Mouse (Mus musculus) olfactory bulb, adult 2 months (tissue): ENCODE measurements around the gene Larp6. TPM values are rescaled to one million over a fixed set of nuclear protein-coding genes. Genes with fewer than 3 reads are reported as not detected.

Source experiments
- H3K27ac ChIP-seq: fragments of 200-500 bp; 2 replicates; pipeline ENCODE4 v1.5.1; 2012; ENCODE audit warnings: low read depth, low read length; ENCODE audit not compliant: insufficient read depth
- H3K4me1 ChIP-seq: fragments of 200-500 bp; 2 replicates; pipeline ENCODE4 v1.6.1; 2012; ENCODE audit warnings: low read length; ENCODE audit not compliant: control insufficient read depth, insufficient read depth
- H3K4me3 ChIP-seq: fragments of 200-500 bp; 2 replicates; pipeline ENCODE4 v1.5.1; 2012; ENCODE audit warnings: mild to moderate bottlenecking, low read depth, low read length, moderate library complexity; ENCODE audit not compliant: insufficient read depth
- CTCF ChIP-seq: fragments of 200-500 bp; IDR thresholded peaks from 2 replicates; pipeline ENCODE4 v1.5.1; 2012; ENCODE audit warnings: low read depth, mild to moderate bottlenecking, low read length, moderate library complexity; ENCODE audit not compliant: insufficient read depth
- POLR2A ChIP-seq: fragments of 200-500 bp; IDR thresholded peaks from 2 replicates; pipeline ENCODE4 v1.6.1; 2012; ENCODE audit warnings: mild to moderate bottlenecking, low read depth, low read length, moderate library complexity; ENCODE audit not compliant: insufficient read depth
- WGBS: fragments of 180-500 bp; shearing (Covaris S2); methylation state at CpG from one replicate; pipeline ENCODE4 v1.1.7; 2018; 5-methylcytosine and 5-hydroxymethylcytosine counted together
- polyA plus RNA-seq: library from polyadenylated mRNA; stranded (reverse); fragments of >200 nt; gene quantifications from 2 replicates; pipeline ENCODE4 v1.2.4, GENCODE M21; 2012; ENCODE audit warnings: low replicate concordance; ENCODE audit not compliant: missing spikeins, insufficient read depth, insufficient read length

Larp6 gene
- polyA plus RNA-seq, 1 experiment, result not detected

- TF ChIP-seq CTCF (no peak), POLR2A (no peak)
- H3K4me1 ChIP-seq, result peaks cover 19% of the 10 kb centered on the region
- no peak overlapping the region for H3K4me3 ChIP-seq
- no peak overlapping the region for H3K27ac ChIP-seq
- 81% methylated on average over 5 of the region's 5 CpGs for WGBS
These were observed 778 bp upstream of the Larp6 start for GRCm38 (mm10) chr9:60712011-60712410.

GRCm38 (mm10) chr9:60713616-60714015 is 827 bp downstream of the Larp6 start:
- TF ChIP-seq POLR2A (no peak), CTCF (no peak)
- peak overlapping the region; percentile 84 for H3K4me3 ChIP-seq
- peak overlapping the region; percentile 76 for H3K27ac ChIP-seq
- WGBS, result 28% methylated on average over 4 of the region's 4 CpGs
- peaks cover 19% of the 10 kb centered on the region for H3K4me1 ChIP-seq

GRCm38 (mm10) chr9:60714191-60714590 is 1.4 kb downstream of the Larp6 start:
- H3K4me1 ChIP-seq, result peaks cover 19% of the 10 kb centered on the region
- WGBS, result 60% methylated on average over 6 of the region's 6 CpGs
- H3K27ac ChIP-seq, result peak overlapping the region; percentile 76; the same call in 1 of the 2 replicates
- peak overlapping the region; percentile 10; the same call in 1 of the 2 replicates for H3K4me3 ChIP-seq
- TF ChIP-seq POLR2A (no peak), CTCF (no peak)

- no peak overlapping the region for H3K27ac ChIP-seq
- WGBS, result 85% methylated on average over 4 of the region's 4 CpGs
- H3K4me1 ChIP-seq, result peaks cover 19% of the 10 kb centered on the region
- H3K4me3 ChIP-seq, result no peak overlapping the region
- TF ChIP-seq CTCF, result no peak
- TF ChIP-seq POLR2A, result no peak
These were observed 2.5 kb downstream of the Larp6 start for GRCm38 (mm10) chr9:60715271-60715670.

GRCm38 (mm10) chr9:60715828-60716227 is 3.0 kb downstream of the Larp6 start:
- TF ChIP-seq POLR2A, result no peak
- TF ChIP-seq CTCF, result no peak
- H3K27ac ChIP-seq, result no peak overlapping the region
- 50% methylated on average over 5 of the region's 5 CpGs for WGBS
- no peak overlapping the region for H3K4me3 ChIP-seq
- H3K4me1 ChIP-seq, result peaks cover 19% of the 10 kb centered on the region

GRCm38 (mm10) chr9:60718284-60718683 is 5.5 kb downstream of the Larp6 start:
- WGBS, result 53% methylated on average over 3 of the region's 3 CpGs
- Histone ChIP-seq H3K4me1 (peaks cover 18% of the 10 kb centered on the region), H3K27ac (no peak overlapping the region), H3K4me3 (no peak overlapping the region)
- TF ChIP-seq CTCF, result no peak
- TF ChIP-seq POLR2A, result no peak

GRCm38 (mm10) chr9:60719687-60720086 is 6.9 kb downstream of the Larp6 start:
- no peak overlapping the region for H3K4me3 ChIP-seq
- H3K27ac ChIP-seq, result no peak overlapping the region
- 46% methylated on average over 3 of the region's 3 CpGs for WGBS
- no peak for TF ChIP-seq CTCF
- no peak for TF ChIP-seq POLR2A
- peaks cover 7% of the 10 kb centered on the region; the same call in 1 of the 2 replicates for H3K4me1 ChIP-seq

- H3K4me3 ChIP-seq, result no peak overlapping the region
- no peaks in the 10 kb centered on the region for H3K4me1 ChIP-seq
- no peak overlapping the region for H3K27ac ChIP-seq
- TF ChIP-seq POLR2A, result no peak
- no peak for TF ChIP-seq CTCF
- 91% methylated on average over 7 of the region's 7 CpGs for WGBS
These were observed 12.2 kb downstream of the Larp6 start for GRCm38 (mm10) chr9:60724968-60725367.

GRCm38 (mm10) chr9:60734321-60734720 is 21.5 kb downstream of the Larp6 start:
- no peaks in the 10 kb centered on the region for H3K4me1 ChIP-seq
- WGBS, result 69% methylated on average over 2 of the region's 2 CpGs
- no peak overlapping the region for H3K4me3 ChIP-seq
- TF ChIP-seq CTCF (no peak), POLR2A (no peak)
- no peak overlapping the region for H3K27ac ChIP-seq

GRCm38 (mm10) chr9:60739126-60739525 is 26.3 kb downstream of the Larp6 start:
- H3K4me3 ChIP-seq, result no peak overlapping the region
- no peak overlapping the region for H3K27ac ChIP-seq
- H3K4me1 ChIP-seq, result peaks cover 11% of the 10 kb centered on the region
- TF ChIP-seq CTCF (no peak), POLR2A (no peak)
- WGBS, result 74% methylated on average over 5 of the region's 5 CpGs
